Mouse (Mus musculus): ENCODE measurements around the gene Map7. TPM values are rescaled to one million over a fixed set of nuclear protein-coding genes. Genes with fewer than 3 reads are reported as not detected.

The Map7 gene
- total RNA-seq, 2 experiments from 2014 or later, result 93.5 to 134 TPM

- intact Hi-C loops (cut with DNase I), result loop anchor here (2.0 to 5.0 kb wide), 2 partner anchors 22 to 133 kb away; no protein-coding TSS in a partner anchor
- DNase-seq (ENCODE audit: low spot score in 2 of 2), result peak; percentile 73 to 78
These were observed 1.0 kb downstream of the Map7 start for GRCm38 (mm10) chr10:20149121-20149834.

GRCm38 (mm10) chr10:20149835-20150355 is 1.6 kb downstream of the Map7 start:
- intact Hi-C loops (cut with DNase I), result loop anchor here (2.0 to 5.0 kb wide), 2 partner anchors 21 to 132 kb away; no protein-coding TSS in a partner anchor
- DNase-seq (ENCODE audit: low spot score in 2 of 2), result no peak

- DNase-seq (ENCODE audit: low spot score in 2 of 2), result no peak
- intact Hi-C loops (cut with DNase I), result no loop called here
These were observed 3.9 kb downstream of the Map7 start for GRCm38 (mm10) chr10:20152131-20152530.

GRCm38 (mm10) chr10:20153507-20153906 is 5.2 kb downstream of the Map7 start:
- intact Hi-C loops (cut with DNase I), result no loop called here

GRCm38 (mm10) chr10:20155401-20155800 is 7.1 kb downstream of the Map7 start:
- no peak for DNase-seq (ENCODE audit: low spot score in 2 of 2)
- intact Hi-C loops (cut with DNase I), result no loop called here

More at GRCm38 (mm10) chr10:20153507-20153906, 5.2 kb downstream of the Map7 start:
- no peak for DNase-seq (ENCODE audit: low spot score in 2 of 2)

- DNase-seq (ENCODE audit: low spot score in 2 of 2), result no peak
- intact Hi-C loops (cut with DNase I), result no loop called here
These were observed 8.9 kb downstream of the Map7 start for GRCm38 (mm10) chr10:20157021-20157726.

GRCm38 (mm10) chr10:20158756-20159155 is 10.5 kb downstream of the Map7 start:
- no peak for DNase-seq (ENCODE audit: low spot score in 2 of 2)

GRCm38 (mm10) chr10:20159308-20159707 is 11.0 kb downstream of the Map7 start:
- intact Hi-C loops (cut with DNase I), result no loop called here
- DNase-seq (ENCODE audit: low spot score in 2 of 2), result no peak

More at GRCm38 (mm10) chr10:20158756-20159155, 10.5 kb downstream of the Map7 start:
- intact Hi-C loops (cut with DNase I), result no loop called here

GRCm38 (mm10) chr10:20160914-20161313 is 12.6 kb downstream of the Map7 start:
- DNase-seq (ENCODE audit: low spot score in 2 of 2), result no peak
- intact Hi-C loops (cut with DNase I), result no loop called here

GRCm38 (mm10) chr10:20164810-20165209 is 16.5 kb downstream of the Map7 start:
- intact Hi-C loops (cut with DNase I), result no loop called here
- no peak for DNase-seq (ENCODE audit: low spot score in 2 of 2)

- intact Hi-C loops (cut with DNase I), result no loop called here
- DNase-seq (ENCODE audit: low spot score in 2 of 2), result peak in 1 of 2 experiments; percentile 59
These were observed 18.5 kb downstream of the Map7 start for GRCm38 (mm10) chr10:20166797-20167196.

- intact Hi-C loops (cut with DNase I), result no loop called here
- no peak for DNase-seq (ENCODE audit: low spot score in 2 of 2)
These were observed 19.2 kb downstream of the Map7 start for GRCm38 (mm10) chr10:20167467-20167866.

GRCm38 (mm10) chr10:20169182-20169674 is 21.0 kb downstream of the Map7 start:
- intact Hi-C loops (cut with DNase I), result no loop called here
- no peak for DNase-seq (ENCODE audit: low spot score in 2 of 2)

- no peak for DNase-seq (ENCODE audit: low spot score in 2 of 2)
- intact Hi-C loops (cut with DNase I), result loop anchor here (2.0 to 10.0 kb wide), 2 partner anchors 21 to 785 kb away; partner anchors contain the start of genes Ahi1 and Map7
These were observed 21.8 kb downstream of the Map7 start for GRCm38 (mm10) chr10:20169927-20170604.

- intact Hi-C loops (cut with DNase I), result loop anchor here (2.0 to 10.0 kb wide), 2 partner anchors 22 to 784 kb away; partner anchors contain the start of genes Ahi1 and Map7
These were observed 22.4 kb downstream of the Map7 start for GRCm38 (mm10) chr10:20170605-20171088.

GRCm38 (mm10) chr10:20171209-20171608 is 22.9 kb downstream of the Map7 start:
- DNase-seq (ENCODE audit: low spot score in 2 of 2), result no peak

More at GRCm38 (mm10) chr10:20170605-20171088, 22.4 kb downstream of the Map7 start:
- peak; percentile 81 to 82 for DNase-seq (ENCODE audit: low spot score in 2 of 2)

GRCm38 (mm10) chr10:20171756-20172155 is 23.5 kb downstream of the Map7 start:
- intact Hi-C loops (cut with DNase I), result loop anchor here (2.0 to 10.0 kb wide), 2 partner anchors 23 to 783 kb away; partner anchors contain the start of genes Ahi1 and Map7
- DNase-seq (ENCODE audit: low spot score in 2 of 2), result peak; percentile 42 to 48

More at GRCm38 (mm10) chr10:20171209-20171608, 22.9 kb downstream of the Map7 start:
- intact Hi-C loops (cut with DNase I), result loop anchor here (2.0 to 10.0 kb wide), 2 partner anchors 22 to 784 kb away; partner anchors contain the start of genes Ahi1 and Map7

- no peak for DNase-seq (ENCODE audit: low spot score in 2 of 2)
- intact Hi-C loops (cut with DNase I), result loop anchor here (10.0 kb wide), 1 partner anchor 781 kb away; the partner anchor contains the start of gene Ahi1
These were observed 25.5 kb downstream of the Map7 start for GRCm38 (mm10) chr10:20173733-20174132.

- intact Hi-C loops (cut with DNase I), result loop anchor here (10.0 kb wide), 1 partner anchor 779 kb away; the partner anchor contains the start of gene Ahi1
- no peak for DNase-seq (ENCODE audit: low spot score in 2 of 2)
These were observed 27.8 kb downstream of the Map7 start for GRCm38 (mm10) chr10:20176054-20176453.

All from left cerebral cortex, postnatal 36 days (tissue).